Mouse (Mus musculus): ENCODE measurements around the gene Gm597. TPM values are rescaled to one million over a fixed set of nuclear protein-coding genes. Genes with fewer than 3 reads are reported as not detected.

Gene Gm597
- not detected for total RNA-seq (2021)
- long read RNA-seq, experiment 1: 0 reads
- long read RNA-seq, experiment 2: 0 reads

DNA sequence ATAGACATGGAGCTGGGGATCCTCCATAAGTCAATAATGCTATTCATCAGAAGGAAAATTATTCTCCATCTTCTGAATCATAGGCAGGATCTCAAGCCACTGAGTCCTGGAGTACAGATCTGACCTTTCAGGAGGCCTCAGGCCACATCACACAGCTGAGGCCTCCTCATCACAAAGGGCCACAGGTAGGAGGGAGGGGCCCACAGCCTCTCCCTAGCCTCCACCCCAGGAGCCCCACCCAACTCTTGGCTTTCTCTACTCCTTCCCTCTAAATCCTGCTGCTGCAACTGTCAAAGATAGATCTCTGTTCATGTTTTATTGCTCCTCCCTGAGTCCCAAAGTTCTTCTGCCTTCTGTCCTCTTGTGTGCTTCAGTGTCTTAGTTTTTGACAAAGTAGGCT, at the start of gene Gm597:
Gene Gm597, minus strand, starts transcription at position 101 of the 400 bp plus-strand sequence.
- DNase-seq: no peak

GRCm38 (mm10) chr1:28807689-28808088, 27.6 kb upstream of the Gm597 start:
- no peak for DNase-seq

- no peak for DNase-seq
These were observed 26.6 kb upstream of the Gm597 start for GRCm38 (mm10) chr1:28806618-28807017.

DNA sequence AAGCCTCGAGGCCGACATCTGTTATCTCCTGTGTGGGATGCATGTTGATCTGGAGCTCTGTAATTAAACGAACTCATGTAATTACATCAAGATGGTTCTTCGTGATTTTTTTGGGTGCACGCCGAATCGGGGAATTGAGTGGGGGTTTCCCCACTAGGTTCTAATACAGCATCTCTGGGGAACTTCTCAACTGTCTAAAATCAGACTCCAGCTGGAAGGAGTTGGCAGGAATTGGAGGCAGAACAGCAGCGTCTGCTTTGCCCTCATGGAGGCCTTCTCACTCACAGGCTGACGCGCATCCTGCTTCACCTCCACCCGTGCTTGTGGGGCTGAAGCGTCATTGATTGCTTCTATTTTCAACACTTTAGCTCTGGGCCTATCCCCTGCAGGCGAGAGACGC, 20.8 kb upstream of the Gm597 start:
- DNase-seq: no peak

Measured in heart, adult 18-20 months (tissue).